Mouse (Mus musculus): ENCODE measurements around the gene Nkpd1. TPM values are rescaled to one million over a fixed set of nuclear protein-coding genes. Genes with fewer than 3 reads are reported as not detected.

Gene Nkpd1
- polyA plus RNA-seq, 2 experiments: 0.01 TPM; not detected in 1

- no peaks in the 10 kb centered on the region for H3K4me1 ChIP-seq (replicated peaks; ENCODE audit: control insufficient read depth in 2 of 2, insufficient read depth in 2 of 2, low read length in 1 of 2)
- peaks cover 46% of the 10 kb centered on the region for H3K36me3 ChIP-seq (replicated peaks; ENCODE audit: control insufficient read depth, insufficient read depth, low read depth)
- no peak for DNase-seq (ENCODE audit: low read depth in 3 of 3, low spot score in 3 of 3)
- H3K9ac ChIP-seq (replicated peaks): no peak overlapping the region
- WGBS (ENCODE audit: insufficient replicate concordance): 89% methylated on average over 14 of the region's 14 CpGs
- no peak overlapping the region for H3K27ac ChIP-seq
- no peaks in the 10 kb centered on the region for H3K9me3 ChIP-seq (ENCODE audit: control insufficient read depth, low read length)
- no peak overlapping the region for H3K4me2 ChIP-seq (ENCODE audit: low read depth)
- H3K4me3 ChIP-seq (ENCODE audit: insufficient read depth in 1 of 2, low read depth in 2 of 2, low read length in 2 of 2): no peak overlapping the region
- H3K27me3 ChIP-seq (ENCODE audit: control insufficient read depth, insufficient read depth, low read length): no peaks in the 10 kb centered on the region
- no peak for TF ChIP-seq EP300 (IDR thresholded peaks at IDR 0.05; ENCODE audit: low read depth)
- no peak for ATAC-seq (ENCODE audit: insufficient read depth)
Measured at GRCm38 (mm10) chr7:19532240-19532639, 14.6 kb downstream of the Nkpd1 start.

- Histone ChIP-seq H3K27ac (no peak overlapping the region), H3K9ac (replicated peaks) (no peak overlapping the region), H3K36me3 (replicated peaks; ENCODE audit: control insufficient read depth, insufficient read depth, low read depth) (peaks cover 46% of the 10 kb centered on the region), H3K4me3 (ENCODE audit: insufficient read depth in 1 of 2, low read depth in 2 of 2, low read length in 2 of 2) (no peak overlapping the region), H3K4me1 (replicated peaks; ENCODE audit: control insufficient read depth in 2 of 2, insufficient read depth in 2 of 2, low read length in 1 of 2) (no peaks in the 10 kb centered on the region), H3K9me3 (ENCODE audit: control insufficient read depth, low read length) (no peaks in the 10 kb centered on the region), H3K27me3 (ENCODE audit: control insufficient read depth, insufficient read depth, low read length) (no peaks in the 10 kb centered on the region), H3K4me2 (ENCODE audit: low read depth) (no peak overlapping the region)
- ATAC-seq (ENCODE audit: insufficient read depth): no peak; the same call in 1 of the 2 replicates
- DNase-seq (ENCODE audit: low read depth in 3 of 3, low spot score in 3 of 3): no peak
- WGBS (ENCODE audit: insufficient replicate concordance): 92% methylated on average over 10 of the region's 10 CpGs
- TF ChIP-seq EP300 (IDR thresholded peaks at IDR 0.05; ENCODE audit: low read depth) (no peak), CTCF (IDR thresholded peaks at IDR 0.05; ENCODE audit: low read depth) (no peak)
Measured at GRCm38 (mm10) chr7:19534676-19535075, 17.0 kb downstream of the Nkpd1 start.

GRCm38 (mm10) chr7:19540771-19541566 lies 23.3 kb downstream of the Nkpd1 start:
- H3K27me3 ChIP-seq (ENCODE audit: control insufficient read depth, insufficient read depth, low read length): no peaks in the 10 kb centered on the region
- H3K9me3 ChIP-seq (ENCODE audit: control insufficient read depth, low read length): no peaks in the 10 kb centered on the region
- 88% methylated on average over 2 of the region's 2 CpGs for WGBS (ENCODE audit: insufficient replicate concordance)
- no peak for TF ChIP-seq CTCF (IDR thresholded peaks at IDR 0.05; ENCODE audit: low read depth)
- no peak for TF ChIP-seq EP300 (IDR thresholded peaks at IDR 0.05; ENCODE audit: low read depth)
- H3K4me2 ChIP-seq (ENCODE audit: low read depth): no peak overlapping the region
- no peaks in the 10 kb centered on the region; the same call in none of the 2 replicates for H3K36me3 ChIP-seq (replicated peaks; ENCODE audit: control insufficient read depth, insufficient read depth, low read depth)
- H3K9ac ChIP-seq (replicated peaks): no peak overlapping the region
- DNase-seq (ENCODE audit: low read depth in 3 of 3, low spot score in 3 of 3) (no peak), ATAC-seq (ENCODE audit: insufficient read depth) (no peak)
- peaks cover 0 to 3% of the 10 kb centered on the region in 2 experiments; a peak in 2 of 4 replicates for H3K4me1 ChIP-seq (replicated peaks; ENCODE audit: control insufficient read depth in 2 of 2, insufficient read depth in 2 of 2, low read length in 1 of 2)
- H3K4me3 ChIP-seq (ENCODE audit: insufficient read depth in 1 of 2, low read depth in 2 of 2, low read length in 2 of 2): no peak overlapping the region
- no peak overlapping the region for H3K27ac ChIP-seq

- ATAC-seq (ENCODE audit: insufficient read depth): no peak
- peaks cover 0 to 8% of the 10 kb centered on the region in 2 experiments for H3K4me1 ChIP-seq (replicated peaks; ENCODE audit: control insufficient read depth in 2 of 2, insufficient read depth in 2 of 2, low read length in 1 of 2)
Measured at GRCm38 (mm10) chr7:19541681-19542154, 24.1 kb downstream of the Nkpd1 start.

GRCm38 (mm10) chr7:19542155-19542691 lies 24.6 kb downstream of the Nkpd1 start:
- no peak for ATAC-seq (ENCODE audit: insufficient read depth)

More at GRCm38 (mm10) chr7:19541681-19542154, 24.1 kb downstream of the Nkpd1 start:
- Histone ChIP-seq H3K4me2 (ENCODE audit: low read depth) (no peak overlapping the region), H3K36me3 (replicated peaks; ENCODE audit: control insufficient read depth, insufficient read depth, low read depth) (no peaks in the 10 kb centered on the region; the same call in none of the 2 replicates), H3K9me3 (ENCODE audit: control insufficient read depth, low read length) (no peaks in the 10 kb centered on the region), H3K4me3 (ENCODE audit: insufficient read depth in 1 of 2, low read depth in 2 of 2, low read length in 2 of 2) (no peak overlapping the region), H3K9ac (replicated peaks) (no peak overlapping the region), H3K27ac (no peak overlapping the region), H3K27me3 (ENCODE audit: control insufficient read depth, insufficient read depth, low read length) (no peaks in the 10 kb centered on the region)
- WGBS (ENCODE audit: insufficient replicate concordance): 76% methylated on average over 7 of the region's 7 CpGs
- DNase-seq (ENCODE audit: low read depth in 3 of 3, low spot score in 3 of 3): no peak
- TF ChIP-seq CTCF (IDR thresholded peaks at IDR 0.05; ENCODE audit: low read depth) (no peak), EP300 (IDR thresholded peaks at IDR 0.05; ENCODE audit: low read depth) (no peak)

More at GRCm38 (mm10) chr7:19542155-19542691, 24.6 kb downstream of the Nkpd1 start:
- Histone ChIP-seq H3K36me3 (replicated peaks; ENCODE audit: control insufficient read depth, insufficient read depth, low read depth) (no peaks in the 10 kb centered on the region; the same call in none of the 2 replicates), H3K4me1 (replicated peaks; ENCODE audit: control insufficient read depth in 2 of 2, insufficient read depth in 2 of 2, low read length in 1 of 2) (peaks cover 0 to 9% of the 10 kb centered on the region in 2 experiments), H3K27ac (no peak overlapping the region), H3K27me3 (ENCODE audit: control insufficient read depth, insufficient read depth, low read length) (no peaks in the 10 kb centered on the region), H3K9ac (replicated peaks) (no peak overlapping the region), H3K9me3 (ENCODE audit: control insufficient read depth, low read length) (no peaks in the 10 kb centered on the region), H3K4me2 (ENCODE audit: low read depth) (no peak overlapping the region), H3K4me3 (ENCODE audit: insufficient read depth in 1 of 2, low read depth in 2 of 2, low read length in 2 of 2) (no peak overlapping the region)
- TF ChIP-seq CTCF (IDR thresholded peaks at IDR 0.05; ENCODE audit: low read depth) (no peak), EP300 (IDR thresholded peaks at IDR 0.05; ENCODE audit: low read depth) (no peak)
- WGBS (ENCODE audit: insufficient replicate concordance): 61% methylated on average over 8 of the region's 8 CpGs
- no peak for DNase-seq (ENCODE audit: low read depth in 3 of 3, low spot score in 3 of 3)

All from liver, embryonic 14.5 days (tissue).